Mouse (Mus musculus) MN1 (cell line): ENCODE results near the gene Pabpn1l.

Source experiments
- DNase-seq: peaks from one replicate; pipeline ENCODE4 v3.0.0-alpha.2; 2016; ENCODE audit warnings: low spot score

The Pabpn1l gene

GRCm38 (mm10) chr8:122574667-122575251, 47.8 kb downstream of the Pabpn1l start:
- peak; percentile 45 for DNase-seq

DNA sequence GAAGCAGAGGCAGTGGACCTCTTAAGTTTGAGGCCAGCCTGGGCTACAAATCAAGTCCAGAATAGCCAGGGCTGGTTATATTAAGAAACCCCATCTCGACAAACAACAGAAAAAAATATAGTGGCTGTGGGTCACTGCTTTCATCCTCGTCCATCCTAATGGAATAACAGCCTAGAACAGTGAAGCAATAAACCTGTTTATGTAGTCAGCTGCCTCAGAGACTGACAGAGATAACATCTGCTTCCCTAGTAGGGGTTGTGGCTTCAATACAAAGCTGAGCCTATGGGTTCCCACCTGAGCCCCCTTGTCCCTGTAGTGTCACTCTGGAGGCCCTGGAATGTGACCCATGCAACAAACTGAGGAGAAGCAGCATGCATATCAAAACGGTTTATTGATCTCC, 48.3 kb downstream of the Pabpn1l start:
- DNase-seq = peak; percentile 53

DNA sequence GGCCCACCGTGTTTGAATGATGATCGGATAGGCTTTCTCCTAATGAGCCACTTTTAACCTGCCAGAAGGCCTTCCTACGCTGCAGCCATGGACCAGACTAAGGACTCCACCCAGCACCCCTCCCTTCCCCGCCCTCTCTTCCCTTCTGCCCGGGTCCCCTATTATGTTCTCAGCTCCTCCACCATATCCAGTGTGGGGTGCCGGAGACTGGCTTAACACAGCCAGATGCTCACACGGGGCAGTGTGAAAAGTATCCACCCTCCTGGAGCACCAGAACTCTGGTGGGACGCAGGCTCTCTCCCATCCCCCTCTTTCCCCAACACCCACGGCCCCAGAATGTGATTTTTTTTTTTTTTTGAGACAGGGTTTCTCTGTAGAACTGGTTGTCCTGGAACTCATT, 49.0 kb downstream of the Pabpn1l start:
- DNase-seq = no peak

DNA sequence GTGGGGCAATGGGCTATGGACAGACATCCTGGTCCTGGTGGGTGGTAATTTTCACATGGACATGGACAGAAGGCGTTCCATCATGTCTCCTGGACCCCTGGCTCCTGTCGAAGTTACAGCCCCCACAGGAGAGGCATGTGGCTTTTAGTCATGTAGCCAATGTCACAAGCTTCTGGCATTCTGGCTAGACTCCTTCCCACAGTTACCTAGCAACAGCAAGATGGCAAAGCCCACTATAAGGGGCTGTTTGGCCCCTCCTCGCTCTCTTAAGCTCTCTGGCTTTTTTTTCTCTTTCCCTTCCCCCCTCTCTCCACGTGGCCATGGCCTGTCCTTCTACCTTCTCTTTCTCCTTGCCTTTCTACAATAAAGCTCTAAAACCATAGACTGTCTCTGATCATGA, 49.4 kb downstream of the Pabpn1l start:
- DNase-seq = peak; percentile 40

DNA sequence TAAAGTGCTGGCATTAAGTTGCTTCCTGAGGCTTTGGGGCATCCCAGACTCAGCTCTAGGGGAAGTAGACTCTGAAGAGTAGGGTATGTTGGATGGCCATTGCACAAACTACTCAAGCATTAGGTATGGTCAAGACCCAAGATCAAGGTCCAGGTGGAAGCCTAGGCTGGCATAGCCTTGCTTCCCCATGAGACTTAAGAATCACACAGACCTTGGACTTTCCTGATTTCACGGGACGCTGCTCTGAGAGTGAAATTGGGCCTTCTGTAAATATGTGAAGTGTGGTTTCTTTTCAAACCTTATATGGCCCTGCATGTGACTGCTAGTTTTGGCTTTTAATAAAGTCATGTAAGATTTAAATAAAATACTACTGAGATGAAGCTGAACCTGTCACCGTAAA, 49.8 kb downstream of the Pabpn1l start:
- DNase-seq = no peak

GRCm38 (mm10) chr8:122571750-122572267, 50.7 kb downstream of the Pabpn1l start:
- DNase-seq = peak; percentile 22

DNA sequence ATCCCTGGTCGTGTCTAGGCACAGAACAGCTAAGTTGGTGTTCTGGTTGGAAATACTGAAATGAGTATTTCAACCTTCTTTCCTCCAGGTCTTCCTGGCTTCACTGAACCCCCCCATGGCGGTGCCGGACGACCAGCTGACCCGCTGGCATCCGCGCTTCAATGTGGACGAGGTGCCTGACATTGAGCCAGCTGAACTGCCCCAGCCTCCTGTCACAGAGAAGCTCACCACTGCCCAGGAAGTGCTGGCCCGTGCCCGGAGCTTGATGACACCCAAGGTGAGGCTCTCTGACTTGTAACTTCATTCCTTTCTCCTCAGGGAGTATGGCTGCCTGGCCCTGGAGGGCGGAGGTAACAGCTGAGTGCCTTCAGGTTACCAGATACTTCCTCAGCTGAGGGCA, 51.4 kb downstream of the Pabpn1l start:
- no peak for DNase-seq

DNA sequence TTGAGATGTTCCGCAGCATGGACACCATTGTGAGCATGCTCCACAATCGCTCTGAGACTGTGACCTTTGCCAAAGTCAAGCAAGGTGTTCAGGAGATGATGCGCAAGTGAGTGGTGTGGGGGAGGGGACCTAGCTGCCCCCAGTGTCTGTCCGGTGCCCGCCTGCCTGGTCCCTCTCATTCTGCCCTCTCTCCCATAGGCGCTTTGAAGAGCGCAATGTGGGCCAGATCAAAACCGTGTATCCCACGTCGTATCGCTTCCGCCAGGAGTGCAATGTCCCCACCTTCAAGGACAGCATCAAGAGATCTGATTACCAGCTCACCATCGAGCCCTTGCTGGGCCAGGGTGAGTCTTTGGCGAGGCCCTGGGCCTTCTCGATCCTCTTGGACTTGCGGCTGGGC, 52.5 kb downstream of the Pabpn1l start:
- DNase-seq = no peak
